Mouse (Mus musculus) lung, embryonic 14.5 days (tissue): ENCODE measurements around the gene Afap1. TPM values are rescaled to one million over a fixed set of nuclear protein-coding genes. Genes with fewer than 3 reads are reported as not detected.

ENCODE experiments used
- ATAC-seq: fragments of 200-750 bp; cut with Nextera tagmentation; 2 replicates; pipeline ENCODE4 v1.8.0; 2017; ENCODE audit warnings: mild to moderate bottlenecking, moderate TSS enrichment, moderate library complexity; ENCODE audit not compliant: insufficient read depth
- DNase-seq: peaks from one replicate; pipeline ENCODE4 v3.0.0-alpha.2; 2015
- H3K27ac ChIP-seq: fragments of 300-500 bp; sonication (generic); 2 replicates; pipeline ENCODE4 v1.5.1; 2014; ENCODE audit warnings: low read depth, mild to moderate bottlenecking, moderate library complexity
- H3K27me3 ChIP-seq: fragments of 300-500 bp; sonication (generic); 2 replicates; pipeline ENCODE4 v1.6.1; 2014; ENCODE audit warnings: low read length, control low read depth; ENCODE audit not compliant: insufficient read depth
- H3K36me3 ChIP-seq: fragments of 300-500 bp; sonication (generic); 2 replicates; pipeline ENCODE4 v1.6.1; 2014; ENCODE audit warnings: control low read depth; ENCODE audit not compliant: insufficient read depth
- H3K4me1 ChIP-seq: fragments of 300-500 bp; sonication (generic); 2 replicates; pipeline ENCODE4 v1.6.1; 2014; ENCODE audit warnings: antibody characterized with exemption, control low read depth; ENCODE audit not compliant: insufficient read depth
- H3K4me2 ChIP-seq: fragments of 300-500 bp; sonication (generic); 2 replicates; pipeline ENCODE4 v1.6.1; 2014; ENCODE audit warnings: mild to moderate bottlenecking
- H3K4me3 ChIP-seq: fragments of 300-500 bp; sonication (generic); 2 replicates; pipeline ENCODE4 v1.5.1; 2014; ENCODE audit warnings: low read depth, low read length
- H3K9ac ChIP-seq: fragments of 300-500 bp; sonication (generic); 2 replicates; pipeline ENCODE4 v1.6.1; 2014
- H3K9me3 ChIP-seq: fragments of 300-500 bp; sonication (generic); 2 replicates; pipeline ENCODE4 v1.6.1; 2016; ENCODE audit warnings: low read depth, low read length, control low read depth
- CTCF ChIP-seq: IDR thresholded peaks from 2 replicates; pipeline ENCODE4 v1.5.1; 2016; ENCODE audit warnings: antibody characterized with exemption, low read depth
- WGBS: fragments of 180-500 bp; shearing (Covaris S2); extraction: QIAGEN DNeasy Blood & Tissue Kit; methylation state at CpG from one replicate; pipeline ENCODE4 v1.1.7; 2014; 5-methylcytosine and 5-hydroxymethylcytosine counted together
- polyA plus RNA-seq: library from polyadenylated mRNA; unstranded; fragments of >200 nt; fragmentation: Nextera tagmentation; extraction: Ambion mirVana; gene quantifications from 2 replicates; pipeline ENCODE4 v1.2.1, GENCODE M21; 2014

Afap1 gene
- 19.4 and 19.7 TPM in 2 replicates for polyA plus RNA-seq

DNA sequence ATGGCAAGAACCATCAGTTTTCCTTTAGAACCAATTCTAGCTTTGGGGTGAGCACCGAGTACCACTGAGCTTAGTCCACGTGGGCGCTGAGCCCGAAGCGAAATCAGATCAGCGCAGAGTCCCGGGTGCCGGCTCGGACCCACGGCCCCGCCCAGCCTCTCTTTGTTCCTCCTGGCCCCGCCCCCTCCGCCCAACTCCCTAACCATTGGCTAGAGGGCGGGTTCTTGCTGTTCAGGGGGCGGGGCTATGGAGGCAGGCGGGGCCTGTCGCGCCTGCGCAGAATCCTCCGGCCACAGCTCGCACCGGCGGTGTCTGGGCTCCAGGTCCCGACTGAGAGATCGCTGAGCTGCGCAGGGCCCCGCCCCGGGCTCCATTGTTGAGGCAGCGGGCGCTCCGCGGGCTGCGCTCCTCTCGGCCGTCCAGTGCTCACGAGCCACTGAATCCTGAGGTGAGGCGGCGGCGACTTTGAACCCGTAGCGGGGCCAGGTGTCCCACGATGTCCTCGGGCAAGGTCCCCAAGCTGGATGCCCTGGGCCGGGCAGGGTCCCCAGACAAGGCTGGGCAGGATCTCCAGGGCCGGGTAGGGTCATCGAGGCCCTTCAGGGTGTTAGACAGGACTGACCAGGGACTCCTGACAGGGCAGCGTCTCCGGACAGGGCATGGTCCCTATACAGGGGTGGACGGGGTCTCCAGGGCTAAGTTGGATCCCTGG, at the start of gene Afap1:
Afap1 (plus strand) TSS at position 227 of the 712 bp plus-strand sequence.
- DNase-seq (peak; percentile 99), ATAC-seq (peak; percentile 92)
- under 1% methylated on average over 49 of the region's 49 CpGs for WGBS
- H3K36me3 ChIP-seq: 0 out of 2 replicates have a peak, but pooled peaks cover 3% of the 10 kb centered on the region
- no peak for TF ChIP-seq CTCF
- peak within 1 kb of the TSS; percentile 92 for H3K4me2 ChIP-seq
- peak within 1 kb of the TSS; percentile 88 for H3K4me3 ChIP-seq
- H3K27me3 ChIP-seq: no peaks in the 10 kb centered on the region
- no peaks in the 10 kb centered on the region for H3K9me3 ChIP-seq
- peaks cover 23% of the 10 kb centered on the region for H3K4me1 ChIP-seq
- peak within 1 kb of the TSS; percentile 89 for H3K27ac ChIP-seq
- H3K9ac ChIP-seq: peak within 1 kb of the TSS; percentile 93

- TF ChIP-seq CTCF: no peak
- ATAC-seq (no peak), DNase-seq (no peak)
- Histone ChIP-seq H3K9me3 (no peaks in the 10 kb centered on the region), H3K4me1 (no peaks in the 10 kb centered on the region), H3K4me3 (no peak overlapping the region), H3K27me3 (no peaks in the 10 kb centered on the region), H3K27ac (no peak overlapping the region), H3K36me3 (no peaks in the 10 kb centered on the region), H3K9ac (no peak overlapping the region), H3K4me2 (no peak overlapping the region)
- WGBS: 69% methylated on average over 5 of the region's 5 CpGs
These were observed 41.6 kb upstream of the Afap1 start for GRCm38 (mm10) chr5:35851485-35851884.

DNA sequence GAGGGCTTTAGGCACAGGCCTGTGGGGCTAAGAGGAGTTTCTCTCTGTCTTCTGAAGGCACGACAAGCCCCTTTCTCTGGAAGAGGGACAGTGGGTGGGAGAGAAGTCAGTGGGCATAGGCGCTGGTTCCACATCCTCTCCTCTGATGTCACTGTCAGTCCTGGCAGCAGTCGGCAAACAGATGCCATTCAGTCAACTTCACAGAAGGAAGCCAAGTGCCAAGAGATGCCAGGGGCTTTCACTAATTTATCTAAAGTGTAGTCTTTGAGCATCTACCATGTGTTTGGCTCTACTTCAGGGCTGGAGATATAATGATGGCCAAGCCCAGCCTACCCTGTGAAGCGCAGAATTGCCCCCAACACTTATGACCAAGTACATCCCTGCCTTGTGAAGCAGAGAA, 39.7 kb upstream of the Afap1 start:
- Histone ChIP-seq H3K4me3 (no peak overlapping the region), H3K9ac (no peak overlapping the region), H3K36me3 (no peaks in the 10 kb centered on the region), H3K9me3 (no peaks in the 10 kb centered on the region), H3K27ac (no peak overlapping the region), H3K4me2 (no peak overlapping the region), H3K4me1 (no peaks in the 10 kb centered on the region), H3K27me3 (no peaks in the 10 kb centered on the region)
- ATAC-seq (no peak), DNase-seq (no peak)
- 87% methylated on average over 4 of the region's 4 CpGs for WGBS
- no peak for TF ChIP-seq CTCF

DNA sequence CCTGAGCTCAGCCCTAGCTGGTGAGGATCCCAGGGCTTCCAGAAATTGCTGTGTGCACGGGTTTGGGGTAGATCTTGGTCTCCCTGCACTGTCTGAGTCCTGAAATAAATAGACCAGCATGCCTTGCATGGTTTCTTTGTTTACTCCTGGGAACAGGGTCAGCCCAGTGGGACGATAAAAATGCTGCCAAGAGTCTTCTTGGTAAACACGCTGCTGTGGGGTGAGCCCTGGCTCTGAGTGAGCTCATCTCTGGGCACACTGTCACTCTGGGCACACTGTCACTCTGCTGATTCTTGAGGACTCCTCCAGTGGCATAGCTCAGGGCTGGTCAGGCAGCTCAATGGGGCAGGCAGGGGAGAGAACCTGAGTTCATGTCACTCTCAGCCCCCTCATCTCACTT, 36.9 kb upstream of the Afap1 start:
- no peaks in the 10 kb centered on the region for H3K27me3 ChIP-seq
- no peaks in the 10 kb centered on the region for H3K4me1 ChIP-seq
- no peak for TF ChIP-seq CTCF
- H3K4me3 ChIP-seq: no peak overlapping the region
- no peak overlapping the region for H3K4me2 ChIP-seq
- DNase-seq (no peak), ATAC-seq (no peak)
- 13% methylated on average over 3 of the region's 3 CpGs for WGBS
- no peak overlapping the region for H3K27ac ChIP-seq
- H3K9ac ChIP-seq: no peak overlapping the region
- no peaks in the 10 kb centered on the region for H3K36me3 ChIP-seq
- no peaks in the 10 kb centered on the region for H3K9me3 ChIP-seq

DNA sequence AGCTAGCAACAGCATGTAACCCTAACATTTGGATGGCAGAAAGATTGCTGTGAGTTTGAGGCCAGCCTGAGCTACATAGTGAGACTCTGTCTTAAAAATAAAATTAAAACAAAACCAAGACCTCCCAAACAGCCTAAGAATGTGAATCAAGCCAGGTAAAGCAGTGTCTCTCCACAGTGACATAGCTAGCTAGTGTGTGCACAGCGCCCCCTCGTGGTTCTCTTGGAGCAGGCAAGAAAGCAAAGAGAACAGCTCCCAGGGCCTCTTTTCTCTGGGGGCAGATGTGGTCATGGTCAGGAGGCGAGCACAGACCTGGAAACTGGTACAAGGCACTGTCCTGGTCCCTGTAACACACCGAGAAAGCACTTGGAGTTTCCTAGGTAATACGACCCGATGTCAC, 35.0 kb upstream of the Afap1 start:
- Histone ChIP-seq H3K27me3 (no peaks in the 10 kb centered on the region), H3K36me3 (no peaks in the 10 kb centered on the region), H3K4me3 (no peak overlapping the region), H3K4me1 (no peaks in the 10 kb centered on the region), H3K27ac (no peak overlapping the region), H3K4me2 (no peak overlapping the region), H3K9ac (no peak overlapping the region), H3K9me3 (no peaks in the 10 kb centered on the region)
- TF ChIP-seq CTCF: peak; percentile 90
- 19% methylated on average over 6 of the region's 6 CpGs for WGBS
- ATAC-seq: peak; percentile 35; the same call in 1 of the 2 replicates
- peak; percentile 85 for DNase-seq

DNA sequence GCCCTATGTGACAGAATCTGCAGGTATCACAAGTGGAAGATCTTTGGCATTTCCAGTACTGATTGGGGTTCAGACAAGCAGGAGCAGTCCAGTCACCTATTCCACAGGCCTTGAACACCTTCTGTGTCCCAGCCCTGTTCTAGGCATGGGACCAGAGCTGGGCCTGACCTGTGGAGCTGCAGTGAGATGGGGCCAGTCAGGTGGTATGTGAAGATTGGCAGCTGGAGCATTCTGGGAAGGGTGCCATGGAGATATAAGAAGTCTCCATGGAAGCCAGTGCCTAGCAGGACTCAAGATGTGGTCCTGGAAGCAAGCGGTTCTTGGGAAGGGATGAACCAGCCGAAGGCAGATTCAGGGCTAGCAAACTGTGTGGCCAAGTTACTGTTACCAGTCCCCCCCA, 31.7 kb upstream of the Afap1 start:
- no peaks in the 10 kb centered on the region for H3K36me3 ChIP-seq
- ATAC-seq (no peak), DNase-seq (no peak)
- H3K4me1 ChIP-seq: no peaks in the 10 kb centered on the region
- no peak overlapping the region for H3K4me3 ChIP-seq
- no peak overlapping the region for H3K9ac ChIP-seq
- no peaks in the 10 kb centered on the region for H3K9me3 ChIP-seq
- 69% methylated on average over 2 of the region's 2 CpGs for WGBS
- no peak overlapping the region for H3K27ac ChIP-seq
- H3K27me3 ChIP-seq: no peaks in the 10 kb centered on the region
- no peak for TF ChIP-seq CTCF
- no peak overlapping the region for H3K4me2 ChIP-seq

DNA sequence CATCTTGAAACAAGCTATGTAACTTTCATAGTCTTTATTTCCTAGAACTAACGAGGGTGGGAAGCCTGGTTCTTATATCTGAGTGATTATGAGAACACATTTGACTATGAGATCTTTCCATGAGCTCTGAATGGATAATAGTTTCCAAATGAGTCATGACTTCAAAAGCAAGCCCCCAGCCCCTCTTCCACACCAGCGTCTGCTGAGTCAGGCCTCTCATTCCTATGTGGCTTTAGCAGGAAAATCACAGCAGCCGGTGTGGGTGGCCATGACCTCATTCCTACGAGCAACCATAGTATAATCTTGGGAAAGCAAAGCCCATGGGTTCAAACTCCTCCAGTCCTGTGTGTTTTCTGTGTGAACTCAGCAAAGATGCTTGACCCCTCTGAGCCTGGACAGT, 23.1 kb upstream of the Afap1 start:
- Histone ChIP-seq H3K9ac (no peak overlapping the region), H3K4me1 (no peaks in the 10 kb centered on the region), H3K27me3 (no peaks in the 10 kb centered on the region), H3K4me2 (no peak overlapping the region), H3K36me3 (no peaks in the 10 kb centered on the region), H3K4me3 (no peak overlapping the region), H3K9me3 (no peaks in the 10 kb centered on the region), H3K27ac (no peak overlapping the region)
- no peak for TF ChIP-seq CTCF
- DNase-seq (no peak), ATAC-seq (0 out of 2 replicates have a peak, but pooled peaks have one; percentile 7)
- WGBS: 71% methylated on average over 4 of the region's 4 CpGs
